Mouse (Mus musculus): ENCODE data around the gene Specc1. TPM values are rescaled to one million over a fixed set of nuclear protein-coding genes. Genes with fewer than 3 reads are reported as not detected.

The Specc1 gene
- total RNA-seq (2021) = 10 to 100 TPM; 85.8 to 91.6 TPM
- long read RNA-seq, experiment 1, transcript Specc1-212 (8 exons, 2,932 nt) = major isoform, 14 of 28 reads
- long read RNA-seq, experiment 1, partial matches to known transcripts = 5 of 28 reads
- long read RNA-seq, experiment 1, other reads (novel, unspliced or antisense) = 8 of 28 reads
- long read RNA-seq, experiment 2, transcript Specc1-212 (8 exons, 2,932 nt) = major isoform, 24 of 51 reads
- long read RNA-seq, experiment 2, partial matches to known transcripts = 11 of 51 reads
- long read RNA-seq, experiment 2, other reads (novel, unspliced or antisense) = 15 of 51 reads

DNA sequence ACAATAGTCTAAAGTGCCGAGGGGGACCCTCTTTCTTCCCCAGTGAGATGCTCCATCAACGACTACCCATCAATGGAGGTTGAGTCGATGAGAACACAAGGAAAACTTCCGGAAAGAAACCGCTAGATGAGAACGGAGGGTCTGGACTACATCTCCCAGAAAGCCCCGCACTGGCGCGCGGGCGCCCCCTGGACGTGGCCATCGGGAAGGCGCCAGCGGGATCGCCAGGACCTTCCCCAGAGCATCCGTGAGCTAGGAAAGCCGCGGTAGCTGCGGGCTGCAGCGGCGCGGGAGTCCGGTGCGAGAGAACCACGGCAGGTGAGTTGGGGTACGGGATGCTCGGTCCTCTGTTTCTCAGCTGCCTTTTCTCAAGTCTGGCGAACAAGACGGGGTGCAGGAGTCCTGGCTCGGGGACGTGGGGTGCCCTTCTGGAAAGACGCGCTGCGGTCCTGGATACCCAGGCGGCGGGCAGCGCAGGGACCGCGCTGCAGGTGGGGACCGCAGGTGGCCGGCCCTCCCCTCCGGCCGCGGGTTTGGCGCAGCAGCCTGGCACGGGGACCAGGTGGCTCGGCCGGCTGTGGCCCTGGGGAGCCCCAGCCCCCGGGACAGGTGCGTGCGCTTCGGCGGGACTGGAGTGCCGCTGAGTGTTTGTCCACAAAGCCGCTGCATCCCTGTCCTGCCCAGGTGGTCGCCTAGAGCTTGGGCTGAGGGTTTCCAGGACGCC, at the start of gene Specc1:
Gene Specc1, plus strand, starts transcription at position 192 of the 724 bp plus-strand sequence.
- Histone ChIP-seq H3K27ac (peak within 1 kb of the TSS; percentile 95), H3K4me3 (peak within 1 kb of the TSS; percentile 75)
- TF ChIP-seq CTCF (conservative IDR thresholded peaks at IDR 0.05) = peak; percentile 93
- peak; percentile 92 to 97 for DNase-seq (ENCODE audit: low spot score in 2 of 2)

DNA sequence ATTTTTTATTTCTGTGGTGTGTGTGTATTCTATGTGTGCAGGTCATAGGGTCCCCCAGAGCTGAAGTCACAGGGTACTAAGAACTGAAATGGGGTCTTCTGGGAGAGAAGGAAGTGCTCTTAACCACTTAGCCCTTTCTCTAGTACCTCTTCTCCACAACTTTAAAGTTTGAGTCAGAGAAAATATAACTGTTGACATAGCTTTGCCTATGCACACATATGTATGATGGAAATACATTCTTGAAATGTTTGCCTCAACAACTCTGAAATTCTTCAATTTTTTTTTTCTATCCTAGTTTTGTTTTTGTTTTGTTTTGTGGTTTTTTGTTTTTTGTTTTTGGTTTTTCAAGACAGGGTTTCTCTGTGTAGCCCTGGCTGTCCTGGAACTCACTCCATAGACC, 48.2 kb upstream of the Specc1 start:
- Histone ChIP-seq H3K4me3 (no peak overlapping the region), H3K27ac (no peak overlapping the region)
- TF ChIP-seq CTCF (conservative IDR thresholded peaks at IDR 0.05) = no peak
- DNase-seq (ENCODE audit: low spot score in 2 of 2) = no peak

DNA sequence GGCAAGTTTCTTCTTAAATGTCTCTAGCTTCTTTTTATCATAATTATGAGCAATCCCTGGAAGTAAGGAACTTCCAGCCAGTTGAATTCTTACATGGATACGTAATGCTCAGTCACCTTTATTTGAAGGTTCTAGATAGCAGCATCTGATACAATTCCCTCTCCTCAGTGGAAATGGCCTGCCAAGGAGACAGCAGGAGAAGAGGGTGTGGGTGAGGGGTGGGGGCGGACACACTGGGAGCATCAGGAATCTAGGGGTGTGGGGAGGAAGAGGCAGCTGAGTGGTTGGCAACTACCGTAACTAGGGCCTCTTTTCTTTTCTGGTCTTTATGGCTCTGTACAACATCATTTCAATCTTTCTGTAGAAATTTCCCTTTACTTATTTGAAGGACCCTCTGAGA, 36.9 kb upstream of the Specc1 start:
- DNase-seq (ENCODE audit: low spot score in 2 of 2) = peak; percentile 18 to 54
- no peak for TF ChIP-seq CTCF (conservative IDR thresholded peaks at IDR 0.05)
- peak overlapping the region; percentile 66 for H3K27ac ChIP-seq
- H3K4me3 ChIP-seq = no peak overlapping the region

DNA sequence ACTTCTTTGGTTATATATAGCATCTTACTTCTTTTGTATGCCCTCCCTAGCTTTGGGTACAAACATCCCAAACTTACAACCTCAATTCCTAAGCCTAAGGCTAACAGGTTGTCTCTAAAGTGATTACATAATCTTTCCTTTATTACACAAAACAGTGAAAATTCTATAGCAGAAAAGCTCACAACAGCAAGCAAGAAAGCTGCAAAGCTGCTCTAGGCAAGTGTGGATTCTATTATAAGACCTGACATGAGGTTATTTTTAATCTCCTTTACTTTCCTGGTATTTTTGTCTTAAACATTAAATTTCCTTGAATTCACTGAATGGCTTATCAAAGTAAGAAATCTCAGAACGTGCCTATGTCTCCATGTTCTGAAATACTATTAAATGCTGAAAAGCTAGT, 33.3 kb upstream of the Specc1 start:
- DNase-seq (ENCODE audit: low spot score in 2 of 2) = no peak
- TF ChIP-seq CTCF (conservative IDR thresholded peaks at IDR 0.05) = no peak
- Histone ChIP-seq H3K27ac (peak overlapping the region; percentile 8; the same call in 1 of the 2 replicates), H3K4me3 (no peak overlapping the region)

DNA sequence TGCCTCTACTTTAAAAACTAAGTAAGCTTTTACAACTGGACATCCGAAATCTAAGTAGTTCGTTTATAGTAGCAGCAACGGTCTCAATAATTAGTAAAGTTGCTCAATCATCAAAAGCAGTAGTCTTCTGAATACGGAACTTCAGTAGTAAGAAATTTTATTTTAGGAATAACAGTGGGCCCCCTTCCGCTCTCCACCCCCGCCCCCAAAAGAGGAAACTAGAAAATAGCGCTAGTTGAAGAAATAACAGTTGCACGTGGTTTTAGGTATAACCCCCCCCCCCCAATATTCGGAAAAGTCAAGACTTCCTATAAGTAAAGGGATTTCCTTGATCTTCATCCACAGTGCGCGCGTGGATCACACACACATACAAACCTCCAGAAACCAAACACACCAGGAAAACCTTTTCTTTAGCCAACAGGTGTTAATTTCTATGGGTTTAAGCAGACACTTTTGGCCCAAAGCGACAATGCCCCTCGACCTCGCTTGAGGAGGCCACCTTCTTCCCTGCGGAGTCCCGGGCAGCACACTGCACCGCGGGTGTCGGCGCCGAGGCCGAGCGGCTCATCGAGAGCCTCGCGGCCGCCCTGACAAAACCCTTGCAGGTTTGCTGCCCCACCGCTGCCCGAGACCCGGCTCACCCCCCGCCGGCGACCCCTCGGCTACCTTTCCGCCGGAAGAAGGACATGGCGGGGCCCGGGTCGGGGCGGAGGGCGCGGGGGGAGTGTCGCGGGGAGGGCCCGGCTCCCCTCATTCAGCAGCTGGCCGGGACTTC, 27.1 kb upstream of the Specc1 start:
- DNase-seq (ENCODE audit: low spot score in 2 of 2) = no peak
- no peak for TF ChIP-seq CTCF (conservative IDR thresholded peaks at IDR 0.05)
- Histone ChIP-seq H3K27ac (peak overlapping the region; percentile 100), H3K4me3 (peak overlapping the region; percentile 97)

DNA sequence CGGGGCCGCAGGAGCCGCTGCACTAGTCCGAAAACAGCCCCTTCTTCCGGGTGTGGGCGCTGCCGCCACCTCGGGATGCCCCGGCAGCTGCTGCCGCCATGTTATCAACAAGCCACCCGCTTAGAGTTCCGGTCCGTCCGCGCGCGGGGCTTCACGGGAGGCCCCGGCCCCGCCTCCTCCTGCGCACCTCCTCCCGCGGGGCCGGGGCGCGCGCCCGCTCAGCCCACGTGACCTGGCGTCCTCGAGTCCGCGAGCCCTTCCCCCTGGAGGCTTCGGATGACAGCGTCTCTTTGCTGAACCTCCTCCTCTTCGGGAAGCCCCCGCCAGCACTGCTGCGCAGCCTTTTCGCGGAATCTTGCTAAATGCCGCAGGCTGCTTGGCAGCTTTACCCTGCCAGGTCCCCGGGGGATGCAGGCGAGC, 26.5 kb upstream of the Specc1 start, which contains the start of gene Akap10:
Gene Akap10, minus strand, starts transcription at position 155 of the 420 bp plus-strand sequence.
- DNase-seq (ENCODE audit: low spot score in 2 of 2) = peak; percentile 95 to 97
- H3K4me3 ChIP-seq = peak within 1 kb of the TSS; percentile 97
- peak within 1 kb of the TSS; percentile 100 for H3K27ac ChIP-seq
- peak; percentile 21 for TF ChIP-seq CTCF (conservative IDR thresholded peaks at IDR 0.05)

DNA sequence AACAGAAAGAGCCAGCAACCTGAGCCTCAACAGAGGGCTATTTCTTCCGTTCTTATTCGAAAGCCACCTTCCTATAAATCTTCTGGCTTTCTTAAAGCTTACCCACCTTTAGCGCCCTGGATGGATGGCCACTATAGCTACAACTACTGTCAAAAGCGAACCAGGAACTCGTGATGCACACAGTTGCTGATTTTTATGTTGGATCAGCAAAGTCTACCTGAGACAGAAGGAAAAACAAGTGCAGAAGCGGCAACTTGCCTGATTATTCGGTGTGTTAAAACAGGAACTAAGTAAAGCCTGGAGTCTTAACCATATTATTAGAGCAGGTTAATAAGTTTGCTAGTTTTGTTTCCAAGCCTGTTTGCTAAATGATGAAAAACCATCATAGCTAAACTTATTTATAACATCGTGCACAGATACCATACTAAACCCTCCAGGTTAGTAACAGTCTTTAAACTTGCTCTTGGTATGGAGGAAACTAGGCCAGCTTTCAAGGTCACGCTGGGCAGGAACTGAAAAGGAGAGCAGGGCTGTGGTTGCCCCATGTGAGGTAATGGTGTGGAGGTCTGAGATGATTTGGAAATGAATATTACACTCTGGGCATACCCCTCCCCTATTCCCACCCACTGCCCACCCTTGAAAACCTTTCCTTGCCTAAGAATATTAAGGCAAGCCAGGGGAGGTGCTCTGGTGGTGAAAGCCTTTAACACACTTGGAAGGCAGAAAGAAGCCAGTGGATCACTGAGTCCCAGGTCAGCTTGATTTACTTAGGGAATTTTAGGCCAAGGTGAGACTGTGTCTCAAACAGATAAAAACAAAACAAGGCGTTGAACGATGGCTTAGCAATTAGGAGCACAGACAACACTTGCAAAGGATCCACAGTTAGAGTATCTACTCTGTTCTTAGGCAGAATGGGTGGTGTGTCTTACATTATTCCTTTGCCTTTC, 25.6 kb upstream of the Specc1 start:
- H3K4me3 ChIP-seq = peak overlapping the region; percentile 97
- TF ChIP-seq CTCF (conservative IDR thresholded peaks at IDR 0.05) = no peak; the same call in 1 of the 2 replicates
- H3K27ac ChIP-seq = peak overlapping the region; percentile 100
- no peak for DNase-seq (ENCODE audit: low spot score in 2 of 2)

DNA sequence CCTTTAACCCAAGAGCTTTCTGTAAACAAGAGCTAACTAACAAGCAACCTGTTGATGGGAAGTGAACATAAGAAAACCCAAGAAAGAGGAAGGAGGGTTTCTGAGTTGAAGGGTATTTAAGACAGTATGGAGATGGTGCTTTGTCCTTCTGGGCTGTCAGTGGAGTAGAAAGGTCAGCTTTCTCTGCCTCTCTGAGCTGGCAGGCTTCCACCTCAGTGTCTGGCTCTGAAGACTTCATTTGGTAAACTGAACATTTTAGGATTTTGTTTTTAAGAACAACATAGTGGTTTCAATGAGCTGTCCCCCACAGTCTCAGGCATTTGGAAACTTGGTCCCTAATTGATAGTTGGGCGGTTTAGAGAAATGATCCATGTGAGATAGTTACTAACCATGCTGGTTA, 18.8 kb upstream of the Specc1 start:
- no peak for TF ChIP-seq CTCF (conservative IDR thresholded peaks at IDR 0.05)
- no peak overlapping the region for H3K27ac ChIP-seq
- no peak overlapping the region for H3K4me3 ChIP-seq
- DNase-seq (ENCODE audit: low spot score in 2 of 2) = no peak

DNA sequence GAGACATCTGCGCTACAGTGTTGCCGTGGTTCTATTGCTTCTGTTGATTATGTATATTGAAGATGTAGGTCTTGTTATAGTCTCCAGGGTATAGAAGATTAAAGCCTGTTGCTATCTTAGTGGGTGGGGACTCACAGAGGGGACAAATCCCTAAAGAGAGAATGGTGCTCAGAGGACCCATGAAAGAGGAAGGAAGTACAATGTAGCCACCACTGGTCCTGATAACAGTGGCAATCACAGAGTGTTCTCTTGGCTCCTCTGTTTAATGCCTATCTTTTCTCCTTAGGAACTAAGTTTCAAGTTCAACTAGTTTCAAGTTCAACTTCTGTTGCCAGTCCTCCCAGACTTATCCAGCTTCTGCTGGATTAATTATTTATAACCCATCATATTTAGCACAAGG, 13.7 kb upstream of the Specc1 start:
- DNase-seq (ENCODE audit: low spot score in 2 of 2) = no peak
- Histone ChIP-seq H3K4me3 (no peak overlapping the region), H3K27ac (no peak overlapping the region)
- TF ChIP-seq CTCF (conservative IDR thresholded peaks at IDR 0.05) = no peak

DNA sequence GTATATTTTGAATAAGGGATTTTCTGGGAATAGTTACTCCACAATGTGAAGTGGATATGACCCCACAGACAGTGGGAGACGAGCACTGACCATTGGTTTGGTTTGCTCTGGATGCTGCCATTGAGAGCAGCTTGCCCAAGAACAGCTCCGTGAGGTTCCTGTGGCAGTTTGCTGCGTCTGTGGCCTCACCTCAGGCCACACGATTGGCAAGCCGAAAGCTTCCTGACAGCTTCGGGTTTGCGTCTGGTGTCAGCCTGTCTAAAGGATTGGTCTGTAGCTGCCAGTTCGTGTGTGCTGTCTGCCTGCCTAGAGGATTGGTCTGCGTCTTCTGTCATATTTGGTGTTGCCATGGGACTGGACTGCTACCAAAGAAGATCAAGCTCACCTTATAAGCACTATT, 12.1 kb upstream of the Specc1 start:
- TF ChIP-seq CTCF (conservative IDR thresholded peaks at IDR 0.05) = no peak
- no peak for DNase-seq (ENCODE audit: low spot score in 2 of 2)
- no peak overlapping the region for H3K4me3 ChIP-seq
- H3K27ac ChIP-seq = no peak overlapping the region

DNA sequence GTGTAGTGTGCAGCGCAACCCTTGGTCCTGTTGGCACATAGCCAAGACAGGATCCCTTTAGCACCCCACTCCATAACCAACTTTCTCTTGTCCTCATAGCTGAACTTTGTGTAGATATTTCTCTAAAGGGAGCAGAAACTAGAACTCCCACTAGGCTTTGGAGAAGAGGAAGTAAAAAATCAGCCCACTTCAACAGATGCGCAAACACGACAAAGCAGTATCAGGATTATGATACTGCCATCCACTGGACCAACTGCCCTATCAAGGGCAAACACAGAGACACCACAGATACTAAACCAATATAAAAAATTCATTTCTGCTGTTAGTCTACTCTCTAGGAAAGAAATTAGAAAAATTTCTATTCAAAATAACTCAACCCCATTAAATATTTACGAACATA, 10.0 kb upstream of the Specc1 start:
- TF ChIP-seq CTCF (conservative IDR thresholded peaks at IDR 0.05) = no peak
- no peak for DNase-seq (ENCODE audit: low spot score in 2 of 2)
- Histone ChIP-seq H3K4me3 (no peak overlapping the region), H3K27ac (no peak overlapping the region)

DNA sequence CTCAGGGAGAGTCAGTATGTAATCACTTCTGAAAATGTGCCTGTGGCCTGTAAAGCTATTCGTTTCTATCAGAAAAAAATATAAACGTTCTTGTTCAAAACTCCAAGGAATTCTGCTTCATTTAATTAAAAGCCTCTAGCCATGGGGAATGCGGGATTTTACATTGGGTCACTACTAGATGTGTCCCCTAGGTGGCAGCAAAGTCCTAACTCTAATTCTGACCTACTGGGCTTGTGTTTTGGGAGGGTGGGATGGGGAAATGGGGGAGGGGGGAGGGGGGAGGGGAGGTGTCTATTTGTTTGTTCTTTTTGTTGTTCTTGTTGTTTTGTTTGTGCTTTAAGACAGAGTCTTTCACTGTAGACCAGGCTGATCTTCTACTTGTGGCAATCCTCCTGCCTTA, 7.2 kb upstream of the Specc1 start:
- DNase-seq (ENCODE audit: low spot score in 2 of 2) = peak; percentile 37 to 74
- Histone ChIP-seq H3K4me3 (no peak overlapping the region), H3K27ac (peak overlapping the region; percentile 61)
- peak; percentile 71 for TF ChIP-seq CTCF (conservative IDR thresholded peaks at IDR 0.05)
